Mouse (Mus musculus) gastrocnemius, postnatal 25 days (tissue): ENCODE results near the gene Asxl1. TPM values are rescaled to one million over a fixed set of nuclear protein-coding genes. Genes with fewer than 3 reads are reported as not detected.
A peak's percentile ranks its signal among the peaks of the same experiment; 100 is the strongest.

ENCODE experiments used
- DNase-seq: peaks from one replicate; pipeline ENCODE4 v3.0.0; 2022
- total RNA-seq, 2 experiments: library from RNA; stranded (reverse); gene quantifications; 1 replicate in 1 of 2; 2 replicates in 1 of 2; pipeline ENCODE4 v1.2.3; 2021

Gene Asxl1
- total RNA-seq, 2 experiments from 2014 or later = 7.3 to 8.5 TPM

DNA sequence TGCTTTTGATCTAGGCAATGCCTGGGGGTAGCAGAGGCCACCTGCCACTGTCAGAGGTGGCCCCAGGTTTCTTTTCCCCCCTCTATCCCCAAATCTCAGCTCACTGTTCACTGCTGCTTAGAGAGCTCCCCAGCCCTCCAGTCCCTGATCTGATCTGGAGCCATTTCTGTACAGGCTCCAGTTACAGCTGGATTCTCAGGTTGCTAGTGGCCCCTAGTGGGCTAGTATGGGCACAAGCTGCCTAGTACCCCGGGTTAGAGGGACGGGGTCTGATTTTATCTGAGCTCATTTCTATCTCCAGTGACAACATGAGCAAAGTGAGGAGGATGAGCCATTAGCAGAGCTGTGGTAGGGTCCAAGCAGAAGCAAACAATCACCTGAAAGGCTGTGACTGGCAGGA, 69.0 kb downstream of the Asxl1 start:
- no peak for DNase-seq

DNA sequence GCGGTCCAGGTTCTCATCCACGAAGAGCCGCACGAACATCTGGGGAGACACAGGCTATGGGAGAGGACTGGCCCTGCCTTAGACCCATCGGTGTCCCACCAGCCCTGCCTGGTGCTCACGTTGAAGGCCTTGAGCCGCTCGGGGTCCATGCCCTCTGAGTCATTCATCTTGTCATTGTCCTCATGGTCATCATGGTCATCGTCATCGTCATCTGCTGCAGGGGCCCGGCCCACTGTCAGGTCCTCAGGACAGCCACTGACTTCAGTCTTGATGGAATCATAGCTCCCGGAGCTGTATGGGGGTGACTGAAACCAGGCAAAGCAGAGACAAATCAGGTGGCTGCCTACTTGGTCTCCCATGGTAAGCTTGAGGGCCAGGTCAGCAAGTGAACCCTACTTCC, 72.2 kb downstream of the Asxl1 start:
- no peak for DNase-seq

- DNase-seq = no peak
Observed at GRCm38 (mm10) chr2:153418381-153418780, 72.8 kb downstream of the Asxl1 start.

DNA sequence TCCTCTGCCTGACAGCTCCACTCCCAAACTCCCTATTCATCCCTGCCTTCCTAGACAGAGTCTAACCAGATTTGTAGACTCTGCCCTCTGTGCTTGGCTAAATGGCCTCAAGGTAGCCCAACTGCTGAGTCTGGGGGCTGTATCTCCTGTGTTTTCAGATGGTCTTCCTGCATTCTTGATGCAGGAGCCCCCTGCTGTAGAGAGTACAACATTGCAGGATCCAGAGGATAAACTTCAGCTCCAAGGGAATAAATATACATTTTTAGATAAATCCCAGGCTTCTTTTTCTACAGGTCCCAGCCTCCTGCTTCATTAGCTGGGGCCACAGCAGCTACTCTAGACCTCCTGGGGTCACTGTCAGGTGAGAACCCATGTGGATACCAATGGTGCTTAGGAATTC, 75.6 kb downstream of the Asxl1 start:
- DNase-seq = no peak

DNA sequence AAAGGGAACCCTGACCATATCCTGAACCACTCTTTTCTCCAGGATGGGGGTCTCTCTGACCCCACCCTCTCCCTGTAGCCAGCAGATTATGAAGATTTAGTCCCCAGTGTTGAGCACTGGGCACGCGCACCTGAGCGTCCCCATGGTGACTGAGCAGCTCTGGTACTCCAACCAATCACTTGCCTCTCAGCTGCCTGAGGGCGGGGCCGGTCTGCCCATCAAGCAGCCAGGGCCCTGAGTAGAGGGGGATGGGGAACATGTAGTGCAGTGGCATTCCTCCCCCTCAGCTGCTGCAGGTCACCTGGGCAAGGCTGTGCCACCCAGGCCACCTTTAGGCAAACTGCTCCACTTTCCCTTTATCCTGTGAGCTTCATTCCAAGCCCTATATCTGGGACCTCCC, 76.4 kb downstream of the Asxl1 start:
- DNase-seq = no peak

- no peak for DNase-seq
Observed at GRCm38 (mm10) chr2:153423113-153423512, 77.5 kb downstream of the Asxl1 start.

DNA sequence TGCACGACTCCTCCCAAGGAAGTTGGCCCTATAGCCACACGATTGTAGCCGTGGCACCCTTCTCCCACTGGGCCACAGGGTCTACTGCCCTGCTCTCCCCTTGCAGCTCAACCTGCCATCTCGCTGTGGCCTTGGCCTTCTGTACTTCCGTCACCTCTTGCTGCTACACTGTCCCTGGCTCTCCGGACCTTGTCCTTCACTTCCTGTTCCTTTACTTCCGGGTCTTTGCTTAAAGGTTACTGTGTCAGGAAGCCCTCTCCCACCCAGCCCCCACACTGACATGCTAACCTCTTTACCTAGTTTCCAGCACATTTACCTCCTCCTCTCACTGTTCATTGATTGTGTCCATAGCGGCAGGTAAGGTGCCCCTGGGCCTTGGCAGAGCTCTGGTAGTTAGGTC, 78.9 kb downstream of the Asxl1 start:
- DNase-seq = no peak

DNA sequence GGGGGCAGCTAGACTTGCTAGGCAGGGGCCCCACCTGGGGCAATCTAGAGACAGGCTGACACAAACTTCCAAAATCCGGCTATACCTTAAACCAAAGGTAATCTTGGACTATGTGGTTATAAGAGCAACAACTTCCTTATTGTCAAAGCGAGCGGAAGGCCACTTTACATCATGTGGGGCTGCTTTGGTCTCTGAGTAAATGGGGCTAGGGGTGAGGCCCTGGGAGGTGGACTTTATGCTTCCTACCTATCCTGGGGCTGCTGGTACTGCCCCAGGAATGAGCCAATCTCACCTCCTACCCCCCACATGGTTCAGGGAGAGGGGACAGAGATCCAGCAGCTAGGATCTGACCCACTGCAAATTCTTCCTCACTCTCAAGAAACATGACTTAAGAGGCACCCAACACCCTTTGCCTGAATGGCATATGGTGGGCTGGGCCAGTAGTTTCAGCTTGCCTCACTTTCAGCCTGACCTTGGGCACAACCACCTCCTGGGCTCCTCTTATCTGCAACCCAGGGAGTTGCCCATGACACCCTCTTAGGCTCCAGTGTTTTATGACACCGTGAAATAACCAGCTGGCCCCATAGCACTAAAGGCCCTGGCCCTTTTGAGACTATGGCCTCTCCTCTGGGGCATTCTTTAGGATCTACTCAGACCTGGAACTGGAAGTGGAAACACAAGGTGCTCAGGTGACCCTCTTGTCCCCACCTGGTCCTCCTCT, 79.7 kb downstream of the Asxl1 start:
- DNase-seq = no peak

DNA sequence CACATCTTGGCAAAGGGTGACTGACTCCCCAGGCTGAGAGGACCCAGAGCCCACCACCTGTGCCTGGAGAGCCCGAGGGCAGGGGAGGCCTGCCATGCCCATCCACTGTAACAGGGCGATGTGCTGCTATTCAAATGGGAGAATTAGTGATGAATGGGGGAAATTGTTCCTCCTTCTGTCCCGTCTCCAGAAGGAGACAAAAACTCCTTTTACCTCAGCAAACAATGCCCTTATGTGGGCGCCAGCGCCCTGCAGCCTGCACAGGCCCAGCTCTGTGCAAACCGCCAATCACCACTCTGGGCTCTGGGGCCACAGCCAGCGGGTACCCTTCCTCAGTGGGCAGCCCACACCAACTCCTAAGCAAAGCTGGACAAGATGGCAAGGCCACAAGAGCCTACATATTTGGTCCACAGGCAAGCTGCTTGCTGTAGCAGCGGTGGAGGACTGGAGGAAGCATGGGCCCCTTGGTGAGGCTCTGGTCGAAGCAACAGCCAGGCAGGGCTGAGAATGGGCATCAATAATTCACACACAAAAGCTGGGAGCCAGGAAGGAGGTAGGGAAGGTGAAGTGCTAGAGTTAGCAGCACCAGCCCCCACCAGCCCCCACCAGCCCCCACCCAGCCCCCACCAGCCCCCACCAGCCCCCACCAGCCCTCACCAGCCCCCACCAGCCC, 80.5 kb downstream of the Asxl1 start:
- no peak for DNase-seq

DNA sequence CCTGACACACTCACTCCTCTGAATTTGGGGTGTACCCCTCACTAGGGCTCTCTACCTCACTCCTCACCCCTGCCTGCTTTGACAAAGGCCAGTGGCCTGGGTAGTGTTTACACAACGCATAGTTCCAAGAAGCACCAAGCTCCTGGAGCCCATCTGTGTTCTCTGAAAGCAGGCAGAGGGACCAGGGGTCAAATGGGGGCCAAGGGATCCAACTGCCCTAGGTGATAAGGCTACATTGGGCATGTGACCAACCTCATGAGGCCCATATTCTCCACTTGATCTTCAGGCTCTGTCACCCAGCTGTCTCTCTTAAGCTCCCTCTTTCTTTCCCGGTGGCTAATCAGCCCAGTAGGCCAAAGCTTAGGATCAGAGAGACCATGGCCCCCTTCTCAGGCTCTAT, 81.3 kb downstream of the Asxl1 start:
- DNase-seq = no peak

- DNase-seq = no peak
Observed at GRCm38 (mm10) chr2:153428485-153428884, 82.9 kb downstream of the Asxl1 start.

- DNase-seq = no peak
Observed at GRCm38 (mm10) chr2:153430571-153430970, 84.9 kb downstream of the Asxl1 start.

DNA sequence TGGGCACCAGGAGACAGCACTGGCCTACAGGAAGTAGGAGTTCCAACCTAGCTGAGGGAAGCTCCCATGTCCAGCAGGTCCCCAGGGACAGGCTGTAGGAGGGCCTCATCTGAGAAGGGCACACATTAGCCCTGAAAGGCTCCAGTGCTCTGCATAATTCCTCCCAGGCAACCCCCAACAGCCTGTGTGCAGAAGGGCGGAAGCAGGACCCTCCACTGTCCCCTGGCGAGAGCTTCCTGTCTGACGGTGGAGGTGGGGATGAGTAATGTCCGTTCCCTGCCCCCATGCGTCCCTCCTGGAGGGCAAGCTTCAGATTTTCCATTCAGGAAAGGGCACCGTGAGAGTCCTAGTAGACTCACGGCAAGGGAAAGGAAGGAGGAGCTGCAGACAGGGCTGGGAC, 86.9 kb downstream of the Asxl1 start:
- no peak for DNase-seq

DNA sequence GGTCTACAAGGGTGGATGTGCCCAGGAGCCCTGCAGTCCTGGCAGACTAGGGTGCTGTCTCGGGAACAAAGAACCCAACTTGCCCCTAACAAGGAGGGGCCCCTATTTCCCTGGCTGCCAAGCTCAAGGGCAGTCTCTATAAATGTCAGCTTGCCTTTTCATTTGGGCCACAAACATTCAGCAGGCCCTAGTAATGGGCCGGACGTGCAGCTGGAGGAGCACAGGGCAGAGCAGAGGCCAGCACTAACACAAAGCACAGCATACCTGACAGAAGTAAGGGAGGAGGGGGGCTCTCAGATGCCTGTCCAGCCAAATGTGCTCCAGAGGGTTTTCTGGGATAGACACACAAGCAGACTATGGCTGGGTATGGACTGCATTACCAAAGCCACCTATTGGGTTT, 88.2 kb downstream of the Asxl1 start:
- no peak for DNase-seq

GRCm38 (mm10) chr2:153434880-153435831, 89.5 kb downstream of the Asxl1 start:
- DNase-seq = peak; percentile 45

GRCm38 (mm10) chr2:153436641-153437305, 91.1 kb downstream of the Asxl1 start:
- no peak for DNase-seq

DNA sequence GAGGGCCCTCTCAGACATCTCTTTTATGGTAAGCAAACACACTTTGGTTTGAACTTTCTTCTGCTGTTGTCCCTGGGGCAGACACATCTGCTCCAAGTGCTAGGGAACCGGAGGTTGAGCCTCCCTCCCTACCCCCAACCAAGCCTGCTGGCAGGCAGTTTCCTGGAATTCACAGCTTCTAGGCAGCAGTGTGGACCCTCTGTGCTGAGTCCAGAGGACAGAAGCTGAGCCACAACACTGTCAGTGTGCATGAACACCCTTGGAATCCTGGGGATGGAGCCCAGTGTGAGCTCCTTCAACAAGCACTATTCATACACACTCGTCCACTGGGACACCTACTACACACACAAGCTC, 91.7 kb downstream of the Asxl1 start:
- no peak for DNase-seq

DNA sequence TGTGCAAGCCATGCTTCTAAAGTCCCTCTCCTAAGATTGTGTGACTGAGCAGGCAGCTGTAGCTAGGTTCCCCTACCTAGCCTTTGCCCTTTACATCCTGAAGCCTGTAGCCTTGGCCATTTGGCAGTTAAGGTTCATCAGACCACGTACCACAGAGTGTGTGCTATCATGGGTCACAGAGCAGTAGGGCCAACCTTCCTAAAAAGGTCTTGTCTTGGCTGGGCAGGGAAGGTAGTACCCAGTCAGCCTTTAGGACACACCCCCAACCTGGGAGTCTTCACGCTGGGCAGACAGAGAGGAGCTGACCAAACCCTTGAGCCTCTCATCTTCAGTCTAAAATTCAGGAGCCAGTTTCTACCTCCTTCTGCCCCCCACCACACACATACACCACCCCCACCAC, 95.1 kb downstream of the Asxl1 start:
- DNase-seq = no peak

GRCm38 (mm10) chr2:153441228-153441627, 95.6 kb downstream of the Asxl1 start:
- no peak for DNase-seq

- DNase-seq = no peak
Observed at GRCm38 (mm10) chr2:153442720-153443119, 97.1 kb downstream of the Asxl1 start.

DNA sequence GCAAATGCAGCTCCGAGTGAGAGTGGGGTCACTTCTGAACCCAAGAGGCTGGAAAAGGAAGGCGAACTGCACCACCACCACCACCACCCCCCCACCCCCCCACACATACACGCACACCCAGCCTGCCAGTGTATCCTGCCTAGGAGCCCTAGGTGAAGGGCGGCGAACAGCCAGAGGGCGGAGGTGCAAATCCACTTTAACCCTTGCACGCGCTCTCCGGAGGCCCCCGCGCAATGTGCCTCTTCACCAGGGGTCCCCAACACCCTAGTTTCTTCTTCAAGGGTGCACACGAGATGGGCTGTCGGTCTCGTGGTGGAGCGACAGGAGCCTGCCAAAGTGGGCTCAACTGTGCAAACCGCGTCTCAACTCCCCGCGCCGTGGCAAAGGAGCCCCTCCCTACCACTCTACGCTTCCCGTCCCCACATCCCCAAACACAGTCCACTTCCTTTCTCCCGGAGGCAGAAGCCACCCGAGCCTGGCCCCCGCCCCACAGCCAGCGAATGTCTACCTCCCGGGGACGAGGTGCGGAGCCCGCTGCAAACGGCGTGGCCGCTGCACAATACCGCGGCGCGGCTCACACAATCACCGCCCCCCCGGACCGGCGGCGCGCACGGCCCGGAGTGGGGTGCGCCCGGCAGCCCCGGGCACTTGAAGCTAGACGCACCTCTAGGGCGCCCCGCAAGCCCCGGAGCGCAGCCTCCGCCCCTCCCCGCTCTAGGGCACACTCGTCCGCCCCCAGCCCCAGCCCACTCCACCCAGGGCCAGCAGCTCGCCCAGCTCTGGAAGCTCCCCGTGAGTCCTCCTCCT, 98.0 kb downstream of the Asxl1 start:
- DNase-seq = peak; percentile 36
